Mouse (Mus musculus) midbrain, embryonic 11.5 days (tissue): ENCODE results near the gene Eif4g1. TPM values are rescaled to one million over a fixed set of nuclear protein-coding genes. Genes with fewer than 3 reads are reported as not detected.
A peak's percentile ranks its signal among the peaks of the same experiment; 100 is the strongest.

Experiments used
- ATAC-seq: fragments of 200-750 bp; cut with Nextera tagmentation; 2 replicates; pipeline ENCODE4 v1.8.0; 2017; ENCODE audit warnings: moderate TSS enrichment, moderate library complexity; ENCODE audit not compliant: low FRiP score
- DNase-seq: peaks from one replicate; pipeline ENCODE4 v3.0.0; 2015; ENCODE audit warnings: low spot score; ENCODE audit errors: missing footprints
- H3K27ac ChIP-seq: fragments of 300-500 bp; sonication (generic); 2 replicates; pipeline ENCODE4 v1.5.1; 2014; ENCODE audit warnings: low read depth, low read length
- H3K27me3 ChIP-seq: fragments of 300-500 bp; sonication (generic); 2 replicates; pipeline ENCODE4 v1.6.1; 2014; ENCODE audit warnings: mild to moderate bottlenecking, low read length, moderate library complexity, mixed read lengths; ENCODE audit not compliant: control insufficient read depth, insufficient read depth
- H3K36me3 ChIP-seq: fragments of 300-500 bp; sonication (generic); 2 replicates; pipeline ENCODE4 v1.6.1; 2014; ENCODE audit warnings: mild to moderate bottlenecking, low read length, moderate library complexity, mixed read lengths; ENCODE audit not compliant: control insufficient read depth, insufficient read depth
- H3K4me1 ChIP-seq: fragments of 300-500 bp; sonication (generic); 2 replicates; pipeline ENCODE4 v1.6.1; 2014; ENCODE audit warnings: low read length; ENCODE audit not compliant: control insufficient read depth, insufficient read depth
- H3K4me2 ChIP-seq: fragments of 300-500 bp; sonication (generic); 2 replicates; pipeline ENCODE4 v1.6.1; 2014; ENCODE audit warnings: mild to moderate bottlenecking, moderate library complexity
- H3K4me3 ChIP-seq: fragments of 300-500 bp; sonication (generic); 2 replicates; pipeline ENCODE4 v1.5.1; 2014; ENCODE audit warnings: low read depth, low read length
- H3K9ac ChIP-seq: fragments of 300-500 bp; sonication (generic); 2 replicates; pipeline ENCODE4 v1.6.1; 2014; ENCODE audit warnings: low read length
- H3K9me3 ChIP-seq: fragments of 300-500 bp; sonication (generic); 2 replicates; pipeline ENCODE4 v1.6.1; 2016; ENCODE audit warnings: low read length; ENCODE audit not compliant: control insufficient read depth
- WGBS: fragments of 180-500 bp; shearing (Covaris S2); extraction: QIAGEN DNeasy Blood & Tissue Kit; methylation state at CpG from one replicate; pipeline ENCODE4 v1.1.7; 2014; 5-methylcytosine and 5-hydroxymethylcytosine counted together
- polyA plus RNA-seq: library from polyadenylated mRNA; unstranded; fragments of >200 nt; fragmentation: Nextera tagmentation; extraction: Ambion mirVana; gene quantifications from 2 replicates; pipeline ENCODE4 v1.2.1, GENCODE M21; 2014

Eif4g1 gene
- polyA plus RNA-seq, 1 experiment from 2014 or later, result 142 TPM

- peaks cover 48% of the 10 kb centered on the region for H3K36me3 ChIP-seq
- H3K4me2 ChIP-seq, result no peak overlapping the region
- H3K27me3 ChIP-seq, result no peaks in the 10 kb centered on the region
- H3K4me3 ChIP-seq, result no peak overlapping the region
- DNase-seq (no peak), ATAC-seq (no peak)
- H3K4me1 ChIP-seq, result peaks cover 4% of the 10 kb centered on the region
- no peaks in the 10 kb centered on the region for H3K9me3 ChIP-seq
- no peak overlapping the region for H3K27ac ChIP-seq
- H3K9ac ChIP-seq, result no peak overlapping the region
- whole genome bisulfite sequencing, result 93% methylated on average over 4 of the region's 4 CpGs
Measured at GRCm38 (mm10) chr16:20657661-20658060, 10.5 kb upstream of the Eif4g1 start.

DNA sequence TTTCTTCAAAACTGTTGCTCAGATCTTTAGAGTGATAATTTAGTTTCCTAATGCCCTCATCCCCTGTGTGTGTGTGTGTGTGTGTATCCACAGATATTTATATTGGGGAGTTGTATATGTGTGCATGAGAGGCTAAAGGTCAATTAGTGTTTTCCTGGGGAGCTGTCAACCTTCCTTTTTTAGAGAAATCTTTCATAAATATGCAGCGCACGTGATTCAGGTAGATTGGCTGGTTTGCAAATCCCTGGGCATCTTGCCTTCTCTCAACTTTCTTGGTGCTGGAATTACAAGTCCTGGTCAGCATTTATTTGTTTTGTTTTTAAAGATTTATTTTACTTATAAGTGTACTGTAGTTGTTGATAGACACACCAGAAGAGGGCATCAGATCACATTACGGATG, 2.2 kb downstream of the Eif4g1 start:
- peak; percentile 75 for DNase-seq
- 94% methylated on average over 3 of the region's 3 CpGs for WGBS

GRCm38 (mm10) chr16:20671886-20672285, 3.8 kb downstream of the Eif4g1 start:
- Histone ChIP-seq H3K27ac (no peak overlapping the region), H3K4me3 (peak overlapping the region; percentile 99), H3K4me2 (peak overlapping the region; percentile 96), H3K9me3 (no peaks in the 10 kb centered on the region), H3K9ac (peak overlapping the region; percentile 42; the same call in 1 of the 2 replicates), H3K27me3 (no peaks in the 10 kb centered on the region), H3K36me3 (peaks cover 13% of the 10 kb centered on the region; the same call in 1 of the 2 replicates), H3K4me1 (peaks cover 15% of the 10 kb centered on the region)
- DNase-seq, result no peak
- 26% methylated on average over 6 of the region's 6 CpGs for WGBS
- no peak for ATAC-seq

More for the DNA sequence above, 2.2 kb downstream of the Eif4g1 start:
- ATAC-seq, result no peak
- peaks cover 15% of the 10 kb centered on the region for H3K4me1 ChIP-seq
- H3K27me3 ChIP-seq, result no peaks in the 10 kb centered on the region
- 0 out of 2 replicates have a peak, but pooled peaks cover 5% of the 10 kb centered on the region for H3K36me3 ChIP-seq
- no peak overlapping the region for H3K4me3 ChIP-seq
- no peak overlapping the region for H3K27ac ChIP-seq
- H3K4me2 ChIP-seq, result no peak overlapping the region
- H3K9ac ChIP-seq, result no peak overlapping the region
- H3K9me3 ChIP-seq, result no peaks in the 10 kb centered on the region

- H3K4me3 ChIP-seq, result peak overlapping the region; percentile 99
- peak overlapping the region; percentile 96 for H3K4me2 ChIP-seq
- DNase-seq (peak; percentile 99), ATAC-seq (peak; percentile 97)
- under 1% methylated on average over 28 of the region's 38 CpGs for WGBS
- peaks cover 18% of the 10 kb centered on the region; the same call in 1 of the 2 replicates for H3K36me3 ChIP-seq
- H3K4me1 ChIP-seq, result peaks cover 15% of the 10 kb centered on the region
- no peaks in the 10 kb centered on the region for H3K9me3 ChIP-seq
- H3K27me3 ChIP-seq, result no peaks in the 10 kb centered on the region
- H3K9ac ChIP-seq, result peak overlapping the region; percentile 95
- peak overlapping the region; percentile 88 for H3K27ac ChIP-seq
Measured at GRCm38 (mm10) chr16:20672500-20672902, 4.4 kb downstream of the Eif4g1 start.

- Histone ChIP-seq H3K4me1 (peaks cover 15% of the 10 kb centered on the region), H3K36me3 (peaks cover 24% of the 10 kb centered on the region; the same call in 1 of the 2 replicates), H3K9me3 (no peaks in the 10 kb centered on the region), H3K27me3 (no peaks in the 10 kb centered on the region), H3K4me3 (peak overlapping the region; percentile 99), H3K4me2 (peak overlapping the region; percentile 96), H3K27ac (peak overlapping the region; percentile 88), H3K9ac (peak overlapping the region; percentile 95)
- peak; percentile 20; the same call in 1 of the 2 replicates for ATAC-seq
- WGBS, result 0% methylated on average over 49 of the region's 78 CpGs
- peak; percentile 91 for DNase-seq
Measured at GRCm38 (mm10) chr16:20672965-20673705, 5.0 kb downstream of the Eif4g1 start.

DNA sequence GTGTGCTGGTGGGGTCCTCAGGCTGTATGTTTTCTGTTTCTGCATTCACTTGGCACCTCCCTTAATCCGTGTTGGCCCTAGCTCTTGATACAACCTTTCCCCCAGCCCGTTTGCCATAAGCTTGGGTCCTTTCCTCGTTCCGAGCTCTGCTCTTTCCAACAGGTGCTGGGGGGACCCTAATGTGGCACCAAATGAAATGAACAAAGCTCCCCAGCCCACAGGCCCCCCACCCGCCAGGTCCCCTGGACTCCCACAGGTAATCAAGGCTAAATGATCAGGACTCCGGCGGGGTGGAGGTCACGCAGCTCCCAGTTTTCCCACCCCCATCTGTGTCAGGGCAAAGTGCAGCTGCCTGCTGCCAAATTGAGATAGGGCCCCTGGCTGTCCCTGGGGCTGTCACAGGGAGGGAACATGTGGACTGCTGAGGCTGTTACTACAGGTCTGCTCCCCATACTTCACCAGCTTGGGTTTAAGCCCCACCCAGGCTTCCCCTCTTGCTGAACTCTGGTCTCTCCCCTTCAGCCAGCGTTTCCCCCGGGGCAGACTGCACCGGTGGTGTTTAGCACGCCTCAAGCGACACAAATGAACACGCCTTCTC, 5.7 kb downstream of the Eif4g1 start:
- H3K36me3 ChIP-seq, result peaks cover 29% of the 10 kb centered on the region

DNA sequence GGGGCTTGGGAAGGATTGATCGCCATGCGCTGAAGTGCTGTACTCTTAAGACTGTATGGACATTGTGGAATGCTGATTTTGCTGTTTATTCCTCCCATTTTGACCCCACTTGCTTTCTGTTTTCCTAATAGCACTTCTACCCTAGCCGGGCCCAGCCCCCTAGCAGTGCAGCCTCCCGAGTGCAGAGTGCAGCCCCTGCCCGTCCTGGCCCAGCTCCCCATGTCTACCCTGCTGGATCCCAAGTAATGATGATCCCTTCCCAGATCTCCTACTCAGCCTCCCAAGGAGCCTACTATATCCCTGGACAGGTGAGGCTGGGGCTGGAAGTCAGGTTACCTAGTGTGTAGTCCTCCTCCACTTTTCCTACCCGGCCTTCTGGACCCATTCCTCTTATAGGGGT, 7.1 kb downstream of the Eif4g1 start:
- Histone ChIP-seq H3K4me2 (no peak overlapping the region), H3K4me3 (no peak overlapping the region), H3K27ac (no peak overlapping the region), H3K4me1 (peaks cover 15% of the 10 kb centered on the region), H3K9ac (peak overlapping the region; percentile 16; the same call in 1 of the 2 replicates), H3K9me3 (no peaks in the 10 kb centered on the region), H3K36me3 (peaks cover 42% of the 10 kb centered on the region), H3K27me3 (no peaks in the 10 kb centered on the region)
- WGBS, result 90% methylated on average over 6 of the region's 6 CpGs
- ATAC-seq (no peak), DNase-seq (no peak)

More for the DNA sequence above, 5.7 kb downstream of the Eif4g1 start:
- Histone ChIP-seq H3K4me2 (peak overlapping the region; percentile 96), H3K4me1 (peaks cover 15% of the 10 kb centered on the region), H3K9me3 (no peaks in the 10 kb centered on the region), H3K27me3 (no peaks in the 10 kb centered on the region), H3K27ac (no peak overlapping the region; the same call in 1 of the 2 replicates), H3K9ac (peak overlapping the region; percentile 95), H3K4me3 (peak overlapping the region; percentile 99)
- WGBS, result 20% methylated on average over 14 of the region's 14 CpGs
- DNase-seq (peak; percentile 85), ATAC-seq (no peak)

DNA sequence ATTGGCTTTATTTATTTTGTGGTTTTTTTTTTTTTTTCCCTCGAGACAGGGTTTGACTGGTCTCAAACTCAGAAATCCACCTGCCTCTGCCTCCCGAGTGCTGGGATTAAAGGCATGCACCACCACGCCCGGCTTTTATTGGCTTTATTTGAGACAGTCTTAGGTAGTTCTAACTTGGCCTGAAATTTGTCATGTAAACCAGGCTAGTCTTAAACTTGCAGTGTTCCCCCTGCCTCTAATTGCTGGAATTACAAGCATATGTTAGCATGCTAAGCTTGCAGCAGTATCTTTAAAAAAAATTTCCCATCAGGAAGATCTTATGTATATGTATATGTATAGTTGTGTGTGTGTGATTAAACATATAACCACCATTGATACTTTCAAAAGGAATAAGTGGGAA, 8.6 kb downstream of the Eif4g1 start:
- Histone ChIP-seq H3K4me3 (no peak overlapping the region), H3K27ac (no peak overlapping the region), H3K9me3 (no peaks in the 10 kb centered on the region), H3K4me2 (no peak overlapping the region), H3K4me1 (peaks cover 15% of the 10 kb centered on the region), H3K36me3 (peaks cover 52% of the 10 kb centered on the region), H3K27me3 (no peaks in the 10 kb centered on the region), H3K9ac (no peak overlapping the region)
- 90% methylated on average over 4 of the region's 4 CpGs for WGBS
- ATAC-seq (no peak), DNase-seq (peak; percentile 72)

- H3K27ac ChIP-seq, result no peak overlapping the region
- H3K9me3 ChIP-seq, result no peaks in the 10 kb centered on the region
- no peak for ATAC-seq
- no peak overlapping the region for H3K4me3 ChIP-seq
- H3K36me3 ChIP-seq, result peaks cover 57% of the 10 kb centered on the region
- no peak overlapping the region for H3K4me2 ChIP-seq
- H3K4me1 ChIP-seq, result peaks cover 15% of the 10 kb centered on the region
- no peaks in the 10 kb centered on the region for H3K27me3 ChIP-seq
- peak; percentile 47 for DNase-seq
- H3K9ac ChIP-seq, result no peak overlapping the region
- 92% methylated on average over 5 of the region's 5 CpGs for WGBS
Measured at GRCm38 (mm10) chr16:20677380-20677779, 9.3 kb downstream of the Eif4g1 start.
